Mouse (Mus musculus) forebrain, embryonic 10.5 days (tissue): ENCODE measurements around the gene Zfp612. TPM values are rescaled to one million over a fixed set of nuclear protein-coding genes. Genes with fewer than 3 reads are reported as not detected.
"Not testable (repeated sequence)": the region's sequence is repeated elsewhere in the genome, so short reads cannot be mapped to it uniquely, and the experiment has no call there.

Experiments
- DNase-seq: peaks from one replicate; pipeline ENCODE4 v3.0.0-alpha.2; 2017; ENCODE audit warnings: low spot score; ENCODE audit errors: extremely low spot score
- H3K27ac ChIP-seq: fragments of 300-500 bp; sonication (generic); 2 replicates; pipeline ENCODE4 v1.5.1; 2016; ENCODE audit warnings: mild to moderate bottlenecking
- H3K27me3 ChIP-seq: fragments of 300-500 bp; sonication (generic); 2 replicates; pipeline ENCODE4 v1.6.1; 2016; ENCODE audit warnings: mild to moderate bottlenecking; ENCODE audit not compliant: poor library complexity, severe bottlenecking
- H3K36me3 ChIP-seq: fragments of 300-500 bp; sonication (generic); replicated peaks from 2 replicates; pipeline ENCODE4 v1.6.1; 2016; ENCODE audit warnings: mild to moderate bottlenecking, moderate library complexity
- H3K4me1 ChIP-seq: fragments of 300-500 bp; sonication (generic); 2 replicates; pipeline ENCODE4 v1.6.1; 2016
- H3K4me3 ChIP-seq: fragments of 300-500 bp; sonication (generic); 2 replicates; pipeline ENCODE4 v1.5.1; 2016; ENCODE audit warnings: mild to moderate bottlenecking, moderate library complexity
- H3K9me3 ChIP-seq: fragments of 300-500 bp; sonication (generic); 2 replicates; pipeline ENCODE4 v1.6.1; 2016; ENCODE audit warnings: mild to moderate bottlenecking, moderate library complexity
- WGBS: fragments of 180-500 bp; shearing (Covaris S2); methylation state at CpG from one replicate; pipeline ENCODE4 v1.1.7; 2016; 5-methylcytosine and 5-hydroxymethylcytosine counted together
- polyA plus RNA-seq: library from polyadenylated mRNA; unstranded; fragments of >200 nt; fragmentation: Nextera tagmentation; extraction: Ambion mirVana; gene quantifications from 2 replicates; pipeline ENCODE4 v1.2.1, GENCODE M21; 2016

Gene Zfp612
- 9.8 and 10.7 TPM in 2 replicates for polyA plus RNA-seq

- Histone ChIP-seq H3K4me1 (peaks cover 23% of the 10 kb centered on the region), H3K27me3 (no peaks in the 10 kb centered on the region), H3K9me3 (no peaks in the 10 kb centered on the region), H3K27ac (peak within 1 kb of the TSS; percentile 84), H3K36me3 (peaks cover 27% of the 10 kb centered on the region), H3K4me3 (peak within 1 kb of the TSS; percentile 89)
- 8% methylated on average over 54 of the region's 54 CpGs for WGBS
- DNase-seq = peak; percentile 64
Observed at GRCm38 (mm10) chr8:110079282-110080221, at the start of gene Zfp612. Gene Zfp612 (plus strand): TSS chr8:110079746.

- not testable (repeated sequence) for H3K36me3 ChIP-seq, H3K27me3 ChIP-seq, H3K4me3 ChIP-seq, H3K27ac ChIP-seq, H3K9me3 ChIP-seq
- H3K4me1 ChIP-seq = peaks cover 10% of the 10 kb centered on the region
- DNase-seq = peak; percentile 18
- WGBS = 36% methylated on average over 8 of the region's 8 CpGs
Observed at GRCm38 (mm10) chr8:110033771-110034170, 45.8 kb upstream of the Zfp612 start.

GRCm38 (mm10) chr8:110034331-110034730 is 45.2 kb upstream of the Zfp612 start:
- Histone ChIP-seq H3K4me1 (peaks cover 13% of the 10 kb centered on the region), H3K27me3 (no peaks in the 10 kb centered on the region), H3K9me3 (no peaks in the 10 kb centered on the region), H3K36me3 (no peaks in the 10 kb centered on the region), H3K4me3 (no peak overlapping the region), H3K27ac (no peak overlapping the region)
- DNase-seq = no peak
- 64% methylated on average over 4 of the region's 4 CpGs for WGBS

- Histone ChIP-seq H3K4me1 (peaks cover 15% of the 10 kb centered on the region), H3K27me3 (no peaks in the 10 kb centered on the region), H3K27ac (no peak overlapping the region), H3K4me3 (no peak overlapping the region), H3K9me3 (no peaks in the 10 kb centered on the region), H3K36me3 (no peaks in the 10 kb centered on the region)
- 87% methylated on average over 2 of the region's 2 CpGs for WGBS
- DNase-seq = no peak
Observed at GRCm38 (mm10) chr8:110036156-110036555, 43.4 kb upstream of the Zfp612 start.

- Histone ChIP-seq H3K4me1 (peaks cover 9% of the 10 kb centered on the region), H3K4me3 (no peak overlapping the region), H3K27me3 (no peaks in the 10 kb centered on the region), H3K9me3 (no peaks in the 10 kb centered on the region), H3K36me3 (no peaks in the 10 kb centered on the region), H3K27ac (no peak overlapping the region)
- WGBS = 45% methylated on average over 7 of the region's 7 CpGs
- no peak for DNase-seq
Observed at GRCm38 (mm10) chr8:110039216-110039615, 40.3 kb upstream of the Zfp612 start.

GRCm38 (mm10) chr8:110039659-110040058 is 39.9 kb upstream of the Zfp612 start, which contains the start of gene Chst4:
Gene Chst4 (minus strand): TSS chr8:110039740.
- Histone ChIP-seq H3K36me3 (no peaks in the 10 kb centered on the region), H3K4me1 (peaks cover 5% of the 10 kb centered on the region; the same call in 1 of the 2 replicates), H3K27me3 (no peaks in the 10 kb centered on the region), H3K4me3 (no peak within 1 kb of the TSS), H3K9me3 (no peaks in the 10 kb centered on the region), H3K27ac (no peak within 1 kb of the TSS)
- WGBS = 86% methylated on average over 5 of the region's 5 CpGs
- no peak for DNase-seq

GRCm38 (mm10) chr8:110040509-110040908 is 39.0 kb upstream of the Zfp612 start:
- Histone ChIP-seq H3K4me1 (peaks cover 5% of the 10 kb centered on the region; the same call in 1 of the 2 replicates), H3K9me3 (no peaks in the 10 kb centered on the region), H3K36me3 (no peaks in the 10 kb centered on the region), H3K27me3 (no peaks in the 10 kb centered on the region), H3K4me3 (no peak overlapping the region), H3K27ac (no peak overlapping the region)
- DNase-seq = no peak
- WGBS = 72% methylated on average over 4 of the region's 4 CpGs

GRCm38 (mm10) chr8:110051208-110051607 is 28.3 kb upstream of the Zfp612 start:
- DNase-seq = no peak
- WGBS = 85% methylated on average over 6 of the region's 6 CpGs
- no peak overlapping the region for H3K4me3 ChIP-seq
- no peaks in the 10 kb centered on the region for H3K4me1 ChIP-seq
- H3K27ac ChIP-seq = no peak overlapping the region
- H3K36me3 ChIP-seq = no peaks in the 10 kb centered on the region
- no peaks in the 10 kb centered on the region for H3K9me3 ChIP-seq
- H3K27me3 ChIP-seq = no peaks in the 10 kb centered on the region

- 87% methylated on average over 8 of the region's 8 CpGs for WGBS
Observed at GRCm38 (mm10) chr8:110058207-110058606, 21.3 kb upstream of the Zfp612 start.

GRCm38 (mm10) chr8:110064161-110064560 is 15.4 kb upstream of the Zfp612 start:
- no peaks in the 10 kb centered on the region; the same call in 1 of the 2 replicates for H3K9me3 ChIP-seq
- no peaks in the 10 kb centered on the region for H3K36me3 ChIP-seq
- H3K4me3 ChIP-seq = no peak overlapping the region
- no peak for DNase-seq
- WGBS = 82% methylated on average over 9 of the region's 9 CpGs
- H3K27me3 ChIP-seq = no peaks in the 10 kb centered on the region
- no peaks in the 10 kb centered on the region for H3K4me1 ChIP-seq
- H3K27ac ChIP-seq = no peak overlapping the region

More at GRCm38 (mm10) chr8:110058207-110058606, 21.3 kb upstream of the Zfp612 start:
- no peaks in the 10 kb centered on the region for H3K27me3 ChIP-seq
- DNase-seq = no peak
- H3K36me3 ChIP-seq = no peaks in the 10 kb centered on the region
- no peak overlapping the region for H3K27ac ChIP-seq
- H3K4me1 ChIP-seq = no peaks in the 10 kb centered on the region
- H3K4me3 ChIP-seq = no peak overlapping the region
- H3K9me3 ChIP-seq = no peaks in the 10 kb centered on the region

GRCm38 (mm10) chr8:110064606-110065365 is 14.8 kb upstream of the Zfp612 start:
- H3K27ac ChIP-seq = no peak overlapping the region
- DNase-seq = no peak
- no peaks in the 10 kb centered on the region for H3K27me3 ChIP-seq
- WGBS = 95% methylated on average over 18 of the region's 18 CpGs
- H3K36me3 ChIP-seq = no peaks in the 10 kb centered on the region
- H3K9me3 ChIP-seq = no peaks in the 10 kb centered on the region; the same call in 1 of the 2 replicates
- no peaks in the 10 kb centered on the region for H3K4me1 ChIP-seq
- H3K4me3 ChIP-seq = no peak overlapping the region

- no peak overlapping the region for H3K4me3 ChIP-seq
- WGBS = 92% methylated on average over 4 of the region's 4 CpGs
- H3K4me1 ChIP-seq = no peaks in the 10 kb centered on the region
Observed at GRCm38 (mm10) chr8:110065676-110066075, 13.9 kb upstream of the Zfp612 start.

More at GRCm38 (mm10) chr8:110065676-110066075, 13.9 kb upstream of the Zfp612 start:
- DNase-seq = no peak
- Histone ChIP-seq H3K27me3 (no peaks in the 10 kb centered on the region), H3K36me3 (no peaks in the 10 kb centered on the region), H3K9me3 (no peaks in the 10 kb centered on the region; the same call in 1 of the 2 replicates), H3K27ac (no peak overlapping the region)
